Mouse (Mus musculus): ENCODE measurements around the gene Tom1l2.

GRCm38 (mm10) chr11:60250971-60251643 lies 101.6 kb downstream of the Tom1l2 start:
- peak; percentile 58 for TF ChIP-seq CTCF (conservative IDR thresholded peaks at IDR 0.05; ENCODE audit: low read length)
- no peak for TF ChIP-seq NANOG (IDR thresholded peaks at IDR 0.05; ENCODE audit: borderline replicate concordance, low read length)
